Mouse (Mus musculus) ES-Bruce4 (cell line): ENCODE results near the gene Dnmt3a. TPM values are rescaled to one million over a fixed set of nuclear protein-coding genes. Genes with fewer than 3 reads are reported as not detected.

Source experiments
- H3K27ac ChIP-seq: 2 replicates; pipeline ENCODE4 v1.5.1; 2012; ENCODE audit warnings: low read length, inconsistent platforms; ENCODE audit not compliant: insufficient read depth
- H3K27me3 ChIP-seq: 2 replicates; pipeline ENCODE4 v1.6.1; 2012; ENCODE audit warnings: mild to moderate bottlenecking, low read length, inconsistent platforms; ENCODE audit not compliant: control insufficient read depth, poor library complexity, insufficient read depth, severe bottlenecking
- H3K36me3 ChIP-seq: 2 replicates; pipeline ENCODE4 v1.6.1; 2012; ENCODE audit warnings: inconsistent platforms, mild to moderate bottlenecking, low read length, moderate library complexity; ENCODE audit not compliant: control insufficient read depth, poor library complexity, insufficient read depth, severe bottlenecking
- H3K4me1 ChIP-seq: one replicate; pipeline ENCODE4 v1.8.1; 2011; ENCODE audit warnings: low read length; ENCODE audit not compliant: control insufficient read depth, insufficient read depth
- H3K4me3 ChIP-seq: 2 replicates; pipeline ENCODE4 v1.5.1; 2011; ENCODE audit warnings: low read depth, mild to moderate bottlenecking, low read length
- H3K9ac ChIP-seq: 2 replicates; pipeline ENCODE4 v1.6.1; 2012; ENCODE audit warnings: low read depth, mild to moderate bottlenecking, inconsistent platforms; ENCODE audit not compliant: poor library complexity, severe bottlenecking
- H3K9me3 ChIP-seq: replicated peaks from 2 replicates; pipeline ENCODE4 v1.6.1; 2012; ENCODE audit warnings: mild to moderate bottlenecking, low read length, inconsistent platforms; ENCODE audit not compliant: control insufficient read depth, poor library complexity, insufficient read depth, severe bottlenecking
- CTCF ChIP-seq: IDR thresholded peaks from one replicate; pipeline ENCODE4 v1.8.1; 2011; ENCODE audit warnings: low read depth, low read length
- EP300 ChIP-seq: IDR thresholded peaks from 2 replicates; pipeline ENCODE4 v1.6.1; 2011; ENCODE audit warnings: low read depth, low read length; ENCODE audit not compliant: insufficient read depth
- POLR2A ChIP-seq: IDR thresholded peaks from one replicate; pipeline ENCODE4 v1.8.1; 2011; ENCODE audit warnings: low read length; ENCODE audit not compliant: insufficient read depth
- polyA plus RNA-seq: library from polyadenylated mRNA; stranded (reverse); fragments of >200 nt; gene quantifications from 2 replicates; pipeline ENCODE4 v1.2.4, GENCODE M21; 2011; ENCODE audit warnings: low read depth; ENCODE audit not compliant: missing spikeins, insufficient read depth, insufficient read length

Gene Dnmt3a
- polyA plus RNA-seq, 1 experiment, result 31.9 TPM

- Histone ChIP-seq H3K27me3 (no peaks in the 10 kb centered on the region), H3K4me1 (peaks cover 3% of the 10 kb centered on the region), H3K9me3 (no peaks in the 10 kb centered on the region), H3K9ac (no peak overlapping the region), H3K4me3 (no peak overlapping the region), H3K36me3 (no peaks in the 10 kb centered on the region), H3K27ac (no peak overlapping the region)
- no peak for TF ChIP-seq POLR2A
These were observed 61.0 kb downstream of the Dnmt3a start for GRCm38 (mm10) chr12:3866654-3867370.

- no peaks in the 10 kb centered on the region for H3K36me3 ChIP-seq
- H3K27ac ChIP-seq, result no peak overlapping the region
- TF ChIP-seq CTCF (no peak), POLR2A (no peak), EP300 (no peak)
- no peak overlapping the region for H3K4me3 ChIP-seq
- H3K4me1 ChIP-seq, result peaks cover 10% of the 10 kb centered on the region
- no peaks in the 10 kb centered on the region for H3K27me3 ChIP-seq
- no peak overlapping the region for H3K9ac ChIP-seq
- H3K9me3 ChIP-seq, result no peaks in the 10 kb centered on the region
These were observed 62.3 kb downstream of the Dnmt3a start for GRCm38 (mm10) chr12:3868115-3868514.

- Histone ChIP-seq H3K27ac (no peak overlapping the region), H3K36me3 (no peaks in the 10 kb centered on the region), H3K4me1 (peaks cover 10% of the 10 kb centered on the region), H3K4me3 (no peak overlapping the region), H3K9me3 (no peaks in the 10 kb centered on the region), H3K9ac (no peak overlapping the region), H3K27me3 (no peaks in the 10 kb centered on the region)
- TF ChIP-seq EP300, result no peak
- TF ChIP-seq CTCF, result no peak
- TF ChIP-seq POLR2A, result no peak
These were observed 63.1 kb downstream of the Dnmt3a start for GRCm38 (mm10) chr12:3868676-3869458.

- Histone ChIP-seq H3K27me3 (no peaks in the 10 kb centered on the region), H3K9ac (no peak overlapping the region), H3K27ac (no peak overlapping the region), H3K4me3 (no peak overlapping the region), H3K9me3 (no peaks in the 10 kb centered on the region), H3K4me1 (peaks cover 10% of the 10 kb centered on the region), H3K36me3 (no peaks in the 10 kb centered on the region)
- TF ChIP-seq EP300, result no peak
- TF ChIP-seq CTCF, result no peak
- TF ChIP-seq POLR2A, result no peak
These were observed 64.2 kb downstream of the Dnmt3a start for GRCm38 (mm10) chr12:3870024-3870423.

GRCm38 (mm10) chr12:3870859-3871462 is 65.2 kb downstream of the Dnmt3a start:
- TF ChIP-seq CTCF (peak; percentile 59), POLR2A (no peak)
- Histone ChIP-seq H3K27me3 (no peaks in the 10 kb centered on the region), H3K4me1 (peaks cover 10% of the 10 kb centered on the region), H3K4me3 (peak overlapping the region; percentile 52), H3K27ac (peak overlapping the region; percentile 10; the same call in 1 of the 2 replicates), H3K9ac (peak overlapping the region; percentile 27), H3K36me3 (no peaks in the 10 kb centered on the region), H3K9me3 (no peaks in the 10 kb centered on the region)

GRCm38 (mm10) chr12:3871637-3872036 is 65.8 kb downstream of the Dnmt3a start:
- Histone ChIP-seq H3K27ac (peak overlapping the region; percentile 53), H3K9ac (peak overlapping the region; percentile 27), H3K4me3 (peak overlapping the region; percentile 52), H3K27me3 (no peaks in the 10 kb centered on the region), H3K36me3 (no peaks in the 10 kb centered on the region), H3K9me3 (no peaks in the 10 kb centered on the region), H3K4me1 (peaks cover 10% of the 10 kb centered on the region)
- TF ChIP-seq POLR2A (no peak), CTCF (peak; percentile 67), EP300 (0 out of 2 replicates have a peak, but pooled peaks have one; percentile 43)
